Mouse (Mus musculus) lung, postnatal 0 days (tissue): Measurements from ENCODE around the gene Trim2. TPM values are rescaled to one million over a fixed set of nuclear protein-coding genes. Genes with fewer than 3 reads are reported as not detected.

Experiments
- ATAC-seq: fragments of 200-750 bp; cut with Nextera tagmentation; 2 replicates; pipeline ENCODE4 v1.8.0; 2017; ENCODE audit warnings: moderate library complexity
- DNase-seq: peaks from one replicate; pipeline ENCODE4 v3.0.0-alpha.2; 2016; ENCODE audit warnings: low spot score
- H3K27ac ChIP-seq: fragments of 300-500 bp; sonication (generic); 2 replicates; pipeline ENCODE4 v1.5.1; 2014; ENCODE audit warnings: antibody characterized with exemption, mild to moderate bottlenecking, low read length, mixed read lengths
- H3K27me3 ChIP-seq: fragments of 300-500 bp; sonication (generic); replicated peaks from 2 replicates; pipeline ENCODE4 v1.6.1; 2014; ENCODE audit warnings: low read length, mixed read lengths; ENCODE audit not compliant: insufficient read depth
- H3K36me3 ChIP-seq: fragments of 300-500 bp; sonication (generic); 2 replicates; pipeline ENCODE4 v1.6.1; 2014; ENCODE audit warnings: low read length, mixed read lengths; ENCODE audit not compliant: insufficient read depth
- H3K4me1 ChIP-seq: fragments of 300-500 bp; sonication (generic); 2 replicates; pipeline ENCODE4 v1.6.1; 2014; ENCODE audit warnings: antibody characterized with exemption, low read depth, low read length, mixed read lengths; ENCODE audit not compliant: insufficient read depth
- H3K4me2 ChIP-seq: fragments of 300-500 bp; sonication (generic); replicated peaks from 2 replicates; pipeline ENCODE4 v1.6.1; 2014; ENCODE audit warnings: low read depth, mild to moderate bottlenecking, low read length, moderate library complexity, mixed read lengths
- H3K4me3 ChIP-seq: fragments of 300-500 bp; sonication (generic); 2 replicates; pipeline ENCODE4 v1.5.1; 2014; ENCODE audit warnings: low read depth, low read length
- H3K9ac ChIP-seq: fragments of 300-500 bp; sonication (generic); replicated peaks from 2 replicates; pipeline ENCODE4 v1.6.1; 2014; ENCODE audit warnings: low read depth, mild to moderate bottlenecking
- H3K9me3 ChIP-seq: fragments of 300-500 bp; sonication (generic); 2 replicates; pipeline ENCODE4 v1.6.1; 2016; ENCODE audit warnings: low read length, mixed read lengths
- CTCF ChIP-seq: IDR thresholded peaks from 2 replicates; pipeline ENCODE4 v1.5.1; 2016; ENCODE audit warnings: antibody characterized with exemption, mild to moderate bottlenecking
- EP300 ChIP-seq: IDR thresholded peaks from 2 replicates; pipeline ENCODE4 v1.6.1; 2016; ENCODE audit warnings: antibody characterized with exemption, mild to moderate bottlenecking, control low read depth
- WGBS: fragments of 180-500 bp; shearing (Covaris S2); extraction: QIAGEN DNeasy Blood & Tissue Kit; methylation state at CpG from one replicate; pipeline ENCODE4 v1.1.7; 2014; 5-methylcytosine and 5-hydroxymethylcytosine counted together
- polyA plus RNA-seq: library from polyadenylated mRNA; unstranded; fragments of >200 nt; fragmentation: Nextera tagmentation; extraction: Ambion mirVana; gene quantifications from 2 replicates; pipeline ENCODE4 v1.2.1, GENCODE M21; 2015

The Trim2 gene
- polyA plus RNA-seq, 1 experiment from 2014 or later: 18.7 TPM

DNA sequence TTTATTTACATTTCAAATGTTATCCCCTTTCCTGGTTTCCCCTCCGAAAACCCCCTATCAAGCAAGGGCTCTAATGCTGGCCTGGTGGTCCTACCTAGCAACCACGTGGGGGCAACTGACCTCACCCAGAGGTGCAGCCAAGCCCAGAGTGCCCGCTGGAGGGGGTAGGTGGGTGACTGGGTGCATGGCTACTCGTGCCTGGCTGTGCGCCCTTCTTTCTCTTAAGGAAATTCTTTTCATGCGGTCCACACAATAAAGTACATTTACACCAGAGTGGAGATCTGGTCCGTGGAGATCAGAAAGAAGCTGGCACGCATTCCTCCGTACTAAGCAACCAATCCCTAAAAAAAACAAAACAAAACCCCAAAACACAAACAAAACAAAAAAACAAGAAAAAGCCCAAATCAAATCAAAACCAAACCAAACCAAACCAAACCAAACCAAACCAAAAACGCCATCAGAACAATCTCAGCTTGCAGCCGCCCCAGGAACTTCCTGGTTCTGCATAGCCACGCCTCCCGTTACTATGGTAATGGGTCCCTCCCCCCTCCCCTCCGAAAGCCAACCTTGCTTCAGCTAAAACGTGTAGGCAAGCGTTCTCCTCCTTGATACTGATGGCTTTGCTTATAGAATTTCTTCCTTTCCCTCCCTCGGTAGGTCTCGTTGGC is 78.3 kb downstream of the Trim2 start:
- H3K4me3 ChIP-seq: peak overlapping the region; percentile 38
- no peaks in the 10 kb centered on the region for H3K36me3 ChIP-seq
- H3K9me3 ChIP-seq: no peaks in the 10 kb centered on the region
- DNase-seq (peak; percentile 93), ATAC-seq (peak; percentile 89)
- peaks cover 11% of the 10 kb centered on the region for H3K4me1 ChIP-seq
- peak overlapping the region; percentile 81 for H3K27ac ChIP-seq
- WGBS: under 1% methylated on average over 18 of the region's 18 CpGs
- no peak overlapping the region for H3K9ac ChIP-seq
- H3K4me2 ChIP-seq: peak overlapping the region; percentile 79
- H3K27me3 ChIP-seq: no peaks in the 10 kb centered on the region
- TF ChIP-seq CTCF (peak; percentile 56), EP300 (no peak)

DNA sequence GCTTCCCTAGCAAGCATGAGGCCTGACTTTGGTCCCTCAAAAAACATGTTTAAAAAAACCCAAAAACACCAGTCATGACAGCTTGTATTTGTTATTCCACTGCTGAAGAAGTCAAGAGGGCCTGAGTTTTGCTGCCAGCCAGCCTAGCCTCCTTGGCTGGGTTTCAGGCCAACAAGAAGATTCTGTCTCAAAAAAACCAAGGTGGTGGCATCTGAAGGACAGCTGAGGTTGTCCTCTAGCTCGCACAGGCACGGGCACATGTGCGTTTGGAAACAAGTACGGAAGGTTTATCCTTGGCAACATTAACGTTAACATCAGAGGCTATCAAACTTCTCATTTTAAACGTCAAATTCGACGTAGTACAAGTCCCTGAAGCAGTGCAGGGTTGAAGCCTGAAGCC is 79.0 kb downstream of the Trim2 start:
- Histone ChIP-seq H3K9me3 (no peaks in the 10 kb centered on the region), H3K4me1 (peaks cover 11% of the 10 kb centered on the region), H3K4me3 (no peak overlapping the region), H3K27ac (no peak overlapping the region), H3K36me3 (no peaks in the 10 kb centered on the region), H3K27me3 (no peaks in the 10 kb centered on the region), H3K9ac (no peak overlapping the region), H3K4me2 (no peak overlapping the region)
- WGBS: 16% methylated on average over 8 of the region's 8 CpGs
- ATAC-seq (no peak), DNase-seq (peak; percentile 46)
- TF ChIP-seq CTCF: no peak

DNA sequence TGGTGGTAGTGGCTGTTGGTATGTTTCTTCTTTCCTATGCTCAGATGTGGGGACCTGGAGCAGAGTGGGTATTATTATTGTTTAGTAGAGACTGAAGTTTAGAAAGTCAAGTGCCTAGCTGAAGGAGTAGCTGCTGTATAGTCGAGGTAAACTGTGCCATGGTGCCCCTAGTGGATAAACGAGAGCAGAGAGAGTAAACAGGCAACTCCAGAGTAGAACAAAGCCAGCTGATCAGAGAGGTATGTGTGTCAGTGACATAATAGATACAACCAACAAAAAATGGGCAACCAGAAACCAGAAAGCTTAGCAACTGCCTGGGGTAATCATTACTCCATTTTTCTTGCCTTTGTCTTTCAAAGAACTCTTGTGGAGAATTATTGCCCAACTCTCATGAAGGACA is 81.7 kb downstream of the Trim2 start:
- ATAC-seq: no peak
- Histone ChIP-seq H3K4me3 (no peak overlapping the region), H3K4me2 (no peak overlapping the region), H3K36me3 (no peaks in the 10 kb centered on the region), H3K27ac (no peak overlapping the region), H3K9ac (no peak overlapping the region), H3K27me3 (no peaks in the 10 kb centered on the region), H3K4me1 (no peaks in the 10 kb centered on the region), H3K9me3 (no peaks in the 10 kb centered on the region)
- 9% methylated on average over 2 of the region's 2 CpGs for WGBS
- DNase-seq: no peak
- TF ChIP-seq EP300: no peak
- peak; percentile 54 for TF ChIP-seq CTCF

DNA sequence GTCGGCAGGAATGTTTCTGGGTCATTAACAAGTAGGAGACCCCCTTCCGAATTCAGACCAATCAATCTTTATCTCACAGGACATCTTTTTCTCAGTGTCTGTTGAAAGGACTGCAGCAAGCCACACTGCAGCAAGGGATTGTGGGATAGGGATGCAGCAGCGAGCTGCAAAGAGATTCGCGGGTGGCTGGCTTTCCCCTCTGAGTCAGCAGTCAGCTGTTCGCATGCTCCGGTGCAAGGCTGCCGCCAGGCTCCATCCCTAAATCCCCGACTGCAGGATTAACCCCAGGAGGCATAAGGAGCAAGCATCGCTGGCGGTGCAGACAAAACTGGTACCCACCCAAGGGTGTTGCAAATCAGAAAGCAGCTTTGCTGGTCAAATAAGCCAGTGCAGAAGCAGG is 85.9 kb downstream of the Trim2 start:
- Histone ChIP-seq H3K4me3 (peak overlapping the region; percentile 12), H3K27me3 (no peaks in the 10 kb centered on the region), H3K36me3 (no peaks in the 10 kb centered on the region), H3K27ac (no peak overlapping the region), H3K4me2 (peak overlapping the region; percentile 41), H3K9ac (no peak overlapping the region), H3K9me3 (no peaks in the 10 kb centered on the region), H3K4me1 (no peaks in the 10 kb centered on the region)
- ATAC-seq (no peak), DNase-seq (no peak)
- TF ChIP-seq EP300 (no peak), CTCF (no peak)
- WGBS: 6% methylated on average over 11 of the region's 11 CpGs

DNA sequence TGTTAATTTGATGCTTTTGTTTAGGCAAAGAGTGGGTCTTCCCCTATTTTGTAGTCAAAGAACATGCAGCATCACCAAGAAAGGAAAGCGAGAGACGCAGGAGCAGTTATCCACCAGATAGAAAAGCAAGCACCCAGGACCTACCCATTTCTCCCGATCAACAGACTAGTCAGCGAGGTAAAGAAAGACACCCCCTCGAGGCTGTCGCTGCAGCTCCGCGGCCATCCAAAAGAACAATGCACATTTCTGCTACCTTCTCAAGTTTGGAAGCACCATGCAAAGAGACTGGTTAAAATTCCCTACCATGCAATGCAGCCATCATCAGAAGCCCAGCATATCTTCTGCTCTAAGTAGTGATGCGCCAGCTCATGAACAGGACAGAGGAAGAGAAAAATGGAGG is 86.4 kb downstream of the Trim2 start:
- no peaks in the 10 kb centered on the region for H3K27me3 ChIP-seq
- H3K36me3 ChIP-seq: no peaks in the 10 kb centered on the region
- TF ChIP-seq EP300: no peak
- TF ChIP-seq CTCF: no peak
- H3K9ac ChIP-seq: no peak overlapping the region
- peak overlapping the region; percentile 41 for H3K4me2 ChIP-seq
- ATAC-seq (no peak), DNase-seq (no peak)
- peak overlapping the region; percentile 4; the same call in 1 of the 2 replicates for H3K4me3 ChIP-seq
- 5% methylated on average over 9 of the region's 9 CpGs for WGBS
- no peaks in the 10 kb centered on the region for H3K9me3 ChIP-seq
- H3K27ac ChIP-seq: no peak overlapping the region
- H3K4me1 ChIP-seq: no peaks in the 10 kb centered on the region

DNA sequence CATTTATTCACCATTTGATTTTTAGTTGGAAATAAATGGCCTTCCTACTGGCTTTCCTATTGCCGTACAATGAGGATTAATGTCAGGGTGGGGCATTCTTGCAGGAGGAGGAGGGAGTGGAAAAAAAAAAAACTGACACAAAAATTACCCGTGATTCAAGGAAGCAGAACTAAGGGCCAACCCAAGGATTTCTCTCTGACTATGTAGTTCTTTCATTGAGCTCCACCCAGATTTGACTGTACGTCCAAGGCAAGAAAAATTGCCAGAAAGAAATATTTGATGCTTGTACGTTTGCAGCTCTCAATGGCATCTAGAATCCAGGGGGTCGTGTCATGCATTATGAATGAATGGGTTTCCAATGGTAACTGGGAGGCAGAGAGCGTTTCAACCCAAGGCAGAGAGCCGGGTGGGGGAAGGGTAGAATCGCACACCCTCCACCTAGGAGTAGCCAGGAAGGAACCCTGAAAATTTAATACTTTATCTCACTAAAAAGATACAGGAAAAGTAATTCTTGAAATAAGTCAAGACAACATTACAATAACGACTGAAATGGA is 86.9 kb downstream of the Trim2 start:
- H3K4me3 ChIP-seq: no peak overlapping the region
- no peak for DNase-seq
- no peak overlapping the region for H3K27ac ChIP-seq
- H3K4me1 ChIP-seq: no peaks in the 10 kb centered on the region
- H3K27me3 ChIP-seq: no peaks in the 10 kb centered on the region
- ATAC-seq: no peak
- no peaks in the 10 kb centered on the region for H3K36me3 ChIP-seq
- H3K4me2 ChIP-seq: peak overlapping the region; percentile 41; the same call in 1 of the 2 replicates
- TF ChIP-seq EP300 (no peak), CTCF (no peak)
- H3K9ac ChIP-seq: no peak overlapping the region
- 19% methylated on average over 9 of the region's 9 CpGs for WGBS
- no peaks in the 10 kb centered on the region for H3K9me3 ChIP-seq
